Mouse (Mus musculus) cerebellum, adult 18-20 months (tissue): ENCODE measurements around the gene Haghl.
"Not testable (repeated sequence)": the region's sequence is repeated elsewhere in the genome, so short reads cannot be mapped to it uniquely, and the experiment has no call there.

Source experiments
- DNase-seq, 2 experiments: peaks; one replicate each; pipeline ENCODE4 v3.0.0; 2021

Haghl gene

DNA sequence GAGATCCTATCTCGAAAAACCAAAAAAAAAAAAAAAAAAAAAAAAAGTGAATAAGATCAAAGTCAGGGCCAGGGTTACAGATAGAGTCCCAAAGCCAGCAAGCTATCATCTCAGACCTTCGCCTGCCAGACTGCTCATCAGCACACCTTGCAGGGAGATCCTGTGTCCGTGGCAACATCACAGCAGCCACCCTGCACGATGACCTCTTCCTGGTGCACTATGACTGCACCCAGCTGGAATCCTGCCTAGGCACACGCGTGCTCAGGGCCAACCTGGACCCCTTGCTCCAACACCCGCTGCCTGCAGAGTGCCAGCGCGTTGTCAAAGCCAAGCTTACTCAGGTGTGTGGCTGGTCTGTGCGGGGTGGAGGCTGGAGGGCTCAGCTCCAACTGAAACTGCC, 41.2 kb downstream of the Haghl start:
- DNase-seq: no peak

DNA sequence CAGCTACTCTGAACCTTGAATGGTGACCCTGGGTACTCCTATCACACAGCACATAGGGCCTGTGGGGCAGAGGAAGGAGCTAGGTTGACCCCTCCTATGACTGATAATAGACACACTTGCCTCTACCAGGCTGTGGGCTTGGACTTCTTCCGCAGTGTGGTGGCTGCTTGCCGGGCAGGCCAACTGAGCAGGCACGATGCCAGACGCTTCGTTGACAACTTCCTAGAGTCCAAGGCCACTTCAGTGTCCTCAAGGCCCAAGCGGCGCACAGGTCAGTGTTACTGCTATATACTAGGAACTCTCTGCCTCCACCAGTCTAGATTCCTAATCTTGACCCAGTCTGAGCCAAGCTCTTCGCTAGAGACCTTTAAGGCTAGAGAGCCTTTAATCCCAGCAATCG, 41.6 kb downstream of the Haghl start:
- DNase-seq: no peak

DNA sequence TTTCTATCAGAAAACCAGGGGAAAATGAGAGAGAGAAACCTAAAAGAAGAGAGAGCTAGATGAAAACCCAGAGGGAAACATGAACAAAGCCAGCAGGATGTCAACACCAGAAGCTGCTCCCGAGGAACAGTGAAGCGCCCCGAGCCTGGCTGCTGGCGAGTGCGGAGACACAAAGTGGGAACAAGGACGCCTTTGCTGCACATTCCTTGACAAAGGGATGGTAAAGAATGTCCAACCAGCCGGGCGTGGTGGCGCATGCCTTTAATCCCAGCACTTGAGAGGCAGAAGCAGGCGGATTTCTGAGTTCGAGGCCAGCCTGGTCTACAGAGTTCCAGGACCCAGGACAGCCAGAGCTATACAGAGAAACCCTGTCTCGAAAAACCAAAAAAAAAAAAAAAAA, 44.0 kb downstream of the Haghl start:
- DNase-seq: not testable (repeated sequence)

- no peak for DNase-seq
Observed at GRCm38 (mm10) chr17:25738861-25739260, 46.6 kb downstream of the Haghl start.

GRCm38 (mm10) chr17:25735745-25736144, 49.7 kb downstream of the Haghl start, which contains the start of gene Mslnl:
TSS of gene Mslnl (plus strand) at chr17:25736042.
- no peak for DNase-seq

- no peak for DNase-seq
Observed at GRCm38 (mm10) chr17:25735246-25735645, 50.2 kb downstream of the Haghl start.

GRCm38 (mm10) chr17:25732082-25732481, 53.4 kb downstream of the Haghl start:
- DNase-seq: peak; percentile 87 to 88
